Mouse (Mus musculus): ENCODE measurements around the gene Gm20517.
A peak's percentile ranks its signal among the peaks of the same experiment; 100 is the strongest.

The Gm20517 gene

GRCm38 (mm10) chr17:47678702-47679101, 67.3 kb downstream of the Gm20517 start:
- no peak for DNase-seq (ENCODE audit: low spot score)

- no peak for DNase-seq (ENCODE audit: low spot score)
Measured at GRCm38 (mm10) chr17:47682836-47683235, 71.4 kb downstream of the Gm20517 start.

- peak; percentile 90 for DNase-seq (ENCODE audit: low spot score)
Measured at GRCm38 (mm10) chr17:47687409-47688343, 76.3 kb downstream of the Gm20517 start.

GRCm38 (mm10) chr17:47688344-47688607, 76.9 kb downstream of the Gm20517 start, which contains the start of gene Tomm6:
Tomm6 (minus strand) TSS chr17:47688386.
- no peak for DNase-seq (ENCODE audit: low spot score)

GRCm38 (mm10) chr17:47688608-47689575, 77.5 kb downstream of the Gm20517 start, which contains the start of gene Frs3:
Frs3 (plus strand) TSS chr17:47689030.
- peak; percentile 65 for DNase-seq (ENCODE audit: low spot score)

- no peak for DNase-seq (ENCODE audit: low spot score)
Measured at GRCm38 (mm10) chr17:47689894-47690293, 78.5 kb downstream of the Gm20517 start.

- DNase-seq (ENCODE audit: low spot score): no peak
Measured at GRCm38 (mm10) chr17:47691650-47692049, 80.3 kb downstream of the Gm20517 start.

- DNase-seq (ENCODE audit: low spot score): no peak
Measured at GRCm38 (mm10) chr17:47693671-47694441, 82.5 kb downstream of the Gm20517 start.

GRCm38 (mm10) chr17:47694442-47694502, 82.9 kb downstream of the Gm20517 start, which contains the start of gene Gm21981:
Gm21981 (minus strand) TSS chr17:47694455.
- DNase-seq (ENCODE audit: low spot score): no peak

- peak; percentile 99 for DNase-seq (ENCODE audit: low spot score)
Measured at GRCm38 (mm10) chr17:47694503-47695336, 83.3 kb downstream of the Gm20517 start, which contains the start of gene Prickle4. Prickle4 (minus strand) TSS chr17:47694736.

GRCm38 (mm10) chr17:47695337-47695710, 83.9 kb downstream of the Gm20517 start:
- no peak for DNase-seq (ENCODE audit: low spot score)

- DNase-seq (ENCODE audit: low spot score): no peak
Measured at GRCm38 (mm10) chr17:47698156-47698555, 86.8 kb downstream of the Gm20517 start.

GRCm38 (mm10) chr17:47699055-47699454, 87.7 kb downstream of the Gm20517 start:
- no peak for DNase-seq (ENCODE audit: low spot score)

- no peak for DNase-seq (ENCODE audit: low spot score)
Measured at GRCm38 (mm10) chr17:47701793-47702192, 90.4 kb downstream of the Gm20517 start.

GRCm38 (mm10) chr17:47702548-47703345, 91.4 kb downstream of the Gm20517 start:
- DNase-seq (ENCODE audit: low spot score): no peak

- no peak for DNase-seq (ENCODE audit: low spot score)
Measured at GRCm38 (mm10) chr17:47703556-47703955, 92.2 kb downstream of the Gm20517 start.

GRCm38 (mm10) chr17:47704692-47705091, 93.3 kb downstream of the Gm20517 start:
- DNase-seq (ENCODE audit: low spot score): no peak

- no peak for DNase-seq (ENCODE audit: low spot score)
Measured at GRCm38 (mm10) chr17:47706196-47706595, 94.8 kb downstream of the Gm20517 start.

GRCm38 (mm10) chr17:47707961-47708360, 96.6 kb downstream of the Gm20517 start:
- DNase-seq (ENCODE audit: low spot score): no peak

GRCm38 (mm10) chr17:47708972-47709371, 97.6 kb downstream of the Gm20517 start:
- DNase-seq (ENCODE audit: low spot score): no peak

- no peak for DNase-seq (ENCODE audit: low spot score)
Measured at GRCm38 (mm10) chr17:47710036-47710435, 98.6 kb downstream of the Gm20517 start.

Measured in urinary bladder, postnatal 25 days (tissue).